Mouse (Mus musculus): ENCODE results near the gene Nmd3. TPM values are rescaled to one million over a fixed set of nuclear protein-coding genes. Genes with fewer than 3 reads are reported as not detected.

Nmd3 gene
- 103 and 107 TPM in 2 replicates for polyA plus RNA-seq (2014; fragmentation: Nextera tagmentation; extraction: Ambion mirVana)

GRCm38 (mm10) chr3:69721814-69722186 is at the start of gene Nmd3:
TSS of gene Nmd3 (plus strand) at chr3:69721985.
- H3K27ac ChIP-seq (ENCODE audit: low read depth, low read length) = peak within 1 kb of the TSS; percentile 93
- under 1% methylated on average over 33 of the region's 33 CpGs for WGBS
- peak within 1 kb of the TSS; percentile 97 for H3K4me3 ChIP-seq (ENCODE audit: low read depth, low read length)
- H3K4me1 ChIP-seq (ENCODE audit: control insufficient read depth, insufficient read depth, low read length) = peaks cover 15% of the 10 kb centered on the region
- no peaks in the 10 kb centered on the region; the same call in 1 of the 2 replicates for H3K36me3 ChIP-seq (ENCODE audit: control insufficient read depth, insufficient read depth, low read length)
- H3K9ac ChIP-seq (replicated peaks; ENCODE audit: low read depth, low read length) = peak within 1 kb of the TSS; percentile 96
- H3K9me3 ChIP-seq (ENCODE audit: control insufficient read depth, low read length) = no peaks in the 10 kb centered on the region
- peak within 1 kb of the TSS; percentile 97 for H3K4me2 ChIP-seq (ENCODE audit: low read depth, low read length)
- no peaks in the 10 kb centered on the region for H3K27me3 ChIP-seq (ENCODE audit: control insufficient read depth, insufficient read depth, low read length)
- ATAC-seq (ENCODE audit: low read depth) = peak; percentile 98

GRCm38 (mm10) chr3:69673351-69673750 is 48.4 kb upstream of the Nmd3 start:
- Histone ChIP-seq H3K27me3 (ENCODE audit: control insufficient read depth, insufficient read depth, low read length) (no peaks in the 10 kb centered on the region), H3K4me2 (ENCODE audit: low read depth, low read length) (no peak overlapping the region), H3K4me3 (ENCODE audit: low read depth, low read length) (no peak overlapping the region), H3K9ac (replicated peaks; ENCODE audit: low read depth, low read length) (no peak overlapping the region), H3K4me1 (ENCODE audit: control insufficient read depth, insufficient read depth, low read length) (no peaks in the 10 kb centered on the region), H3K36me3 (ENCODE audit: control insufficient read depth, insufficient read depth, low read length) (no peaks in the 10 kb centered on the region), H3K9me3 (ENCODE audit: control insufficient read depth, low read length) (no peaks in the 10 kb centered on the region), H3K27ac (ENCODE audit: low read depth, low read length) (no peak overlapping the region)
- WGBS = 97% methylated on average over 10 of the region's 10 CpGs
- no peak for ATAC-seq (ENCODE audit: low read depth)

DNA sequence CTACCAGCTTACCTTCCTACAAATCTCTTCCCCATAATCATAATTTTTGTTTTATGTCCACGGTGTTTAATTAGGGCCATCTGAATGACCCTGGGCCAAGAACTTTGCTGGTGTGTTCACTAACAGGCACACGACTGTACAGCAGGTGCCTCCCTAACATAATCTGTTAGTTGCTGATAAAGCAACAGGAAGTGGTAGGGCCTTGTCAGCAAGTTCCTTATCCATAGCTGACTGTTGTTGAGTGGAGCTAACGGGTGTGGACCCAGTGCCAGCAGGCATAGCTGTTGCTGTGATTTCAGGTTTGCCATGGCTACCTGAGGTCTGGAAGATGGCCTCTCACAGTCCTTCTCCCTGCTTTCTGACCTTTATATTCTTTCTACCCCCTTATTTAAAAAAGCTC is 47.6 kb upstream of the Nmd3 start:
- no peaks in the 10 kb centered on the region for H3K27me3 ChIP-seq (ENCODE audit: control insufficient read depth, insufficient read depth, low read length)
- no peak overlapping the region for H3K4me3 ChIP-seq (ENCODE audit: low read depth, low read length)
- no peak overlapping the region for H3K9ac ChIP-seq (replicated peaks; ENCODE audit: low read depth, low read length)
- no peak overlapping the region for H3K4me2 ChIP-seq (ENCODE audit: low read depth, low read length)
- no peaks in the 10 kb centered on the region for H3K36me3 ChIP-seq (ENCODE audit: control insufficient read depth, insufficient read depth, low read length)
- H3K4me1 ChIP-seq (ENCODE audit: control insufficient read depth, insufficient read depth, low read length) = no peaks in the 10 kb centered on the region
- ATAC-seq (ENCODE audit: low read depth) = no peak
- no peak overlapping the region for H3K27ac ChIP-seq (ENCODE audit: low read depth, low read length)
- WGBS = 91% methylated on average over 3 of the region's 3 CpGs
- H3K9me3 ChIP-seq (ENCODE audit: control insufficient read depth, low read length) = no peaks in the 10 kb centered on the region

DNA sequence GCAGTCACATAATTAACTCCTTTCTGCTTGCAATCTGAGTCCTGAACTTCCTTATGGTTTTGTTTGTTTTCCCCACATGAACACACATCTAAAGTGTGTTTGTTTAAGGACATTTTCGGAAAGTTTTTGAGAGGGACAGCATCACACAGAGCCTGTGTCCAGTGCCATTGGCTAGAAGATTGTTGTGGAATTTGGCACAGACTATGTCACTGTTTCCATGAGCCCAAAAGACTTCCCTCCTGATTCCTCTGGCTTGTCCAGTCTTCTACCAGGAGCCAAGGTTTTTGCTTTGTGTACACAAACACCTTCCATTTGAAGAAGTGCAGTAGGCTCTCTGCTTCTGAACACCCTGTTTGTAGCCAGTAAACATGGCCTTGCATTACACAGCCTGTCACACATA is 32.0 kb upstream of the Nmd3 start:
- Histone ChIP-seq H3K4me3 (ENCODE audit: low read depth, low read length) (no peak overlapping the region), H3K9me3 (ENCODE audit: control insufficient read depth, low read length) (no peaks in the 10 kb centered on the region), H3K27ac (ENCODE audit: low read depth, low read length) (no peak overlapping the region), H3K4me2 (ENCODE audit: low read depth, low read length) (no peak overlapping the region), H3K4me1 (ENCODE audit: control insufficient read depth, insufficient read depth, low read length) (no peaks in the 10 kb centered on the region), H3K9ac (replicated peaks; ENCODE audit: low read depth, low read length) (no peak overlapping the region), H3K36me3 (ENCODE audit: control insufficient read depth, insufficient read depth, low read length) (no peaks in the 10 kb centered on the region), H3K27me3 (ENCODE audit: control insufficient read depth, insufficient read depth, low read length) (no peaks in the 10 kb centered on the region)
- ATAC-seq (ENCODE audit: low read depth) = no peak
- WGBS = 75% methylated on average over 1 of the region's 1 CpGs

DNA sequence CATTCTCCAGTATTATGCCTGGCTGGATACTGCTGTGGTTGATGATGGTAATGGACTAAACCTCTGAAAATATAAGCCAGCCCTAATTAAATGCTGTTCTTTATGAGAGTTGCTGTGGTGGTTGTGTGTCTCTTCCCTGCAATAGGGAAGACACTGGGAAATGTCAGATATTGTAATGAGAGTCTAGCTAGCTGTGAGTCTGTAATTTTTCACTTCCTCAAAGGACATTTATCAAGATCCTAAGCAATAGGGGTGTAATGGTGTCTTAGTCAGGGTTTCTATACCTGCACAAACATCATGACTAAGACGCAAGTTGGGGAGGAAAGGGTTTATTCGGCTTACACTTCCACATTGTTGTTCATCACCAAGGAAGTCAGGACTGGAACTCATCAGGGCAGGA is 30.8 kb upstream of the Nmd3 start:
- Histone ChIP-seq H3K9me3 (ENCODE audit: control insufficient read depth, low read length) (no peaks in the 10 kb centered on the region), H3K36me3 (ENCODE audit: control insufficient read depth, insufficient read depth, low read length) (no peaks in the 10 kb centered on the region), H3K9ac (replicated peaks; ENCODE audit: low read depth, low read length) (no peak overlapping the region), H3K27ac (ENCODE audit: low read depth, low read length) (no peak overlapping the region), H3K27me3 (ENCODE audit: control insufficient read depth, insufficient read depth, low read length) (no peaks in the 10 kb centered on the region), H3K4me2 (ENCODE audit: low read depth, low read length) (no peak overlapping the region), H3K4me1 (ENCODE audit: control insufficient read depth, insufficient read depth, low read length) (no peaks in the 10 kb centered on the region), H3K4me3 (ENCODE audit: low read depth, low read length) (no peak overlapping the region)
- 94% methylated on average over 2 of the region's 2 CpGs for WGBS
- ATAC-seq (ENCODE audit: low read depth) = no peak

DNA sequence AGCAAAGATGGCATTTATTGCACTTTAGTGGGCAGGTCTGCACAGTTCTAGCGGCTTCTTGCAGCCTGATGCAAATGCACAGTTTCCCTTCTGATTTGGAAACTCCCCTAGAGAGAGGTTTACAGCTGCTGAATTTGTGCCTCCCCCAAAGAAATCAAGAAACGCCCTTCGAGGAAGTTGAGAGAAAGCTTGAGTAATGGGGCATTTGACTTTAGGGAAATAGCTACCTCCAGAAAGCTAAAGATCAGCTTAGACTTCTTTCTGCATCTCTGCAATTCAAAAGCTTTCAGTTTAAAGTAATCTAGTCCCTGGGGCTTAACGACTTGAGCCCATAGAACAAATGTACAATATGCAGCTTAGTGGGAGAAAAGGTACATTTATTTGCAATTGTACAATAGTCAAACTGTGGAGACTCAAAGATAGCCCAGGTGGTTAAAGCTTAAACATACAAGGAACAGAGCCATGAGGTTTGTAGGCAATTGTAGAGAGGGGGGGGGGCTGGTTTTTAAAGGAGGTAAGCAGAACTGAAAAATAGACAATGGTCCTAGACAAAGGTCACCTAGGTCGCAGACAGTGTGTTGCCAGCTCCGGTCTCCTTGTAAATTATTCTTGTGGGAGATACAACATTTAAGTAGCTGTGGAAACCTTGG is 21.8 kb upstream of the Nmd3 start:
- ATAC-seq (ENCODE audit: low read depth) = no peak
- Histone ChIP-seq H3K27ac (ENCODE audit: low read depth, low read length) (no peak overlapping the region), H3K36me3 (ENCODE audit: control insufficient read depth, insufficient read depth, low read length) (no peaks in the 10 kb centered on the region), H3K9me3 (ENCODE audit: control insufficient read depth, low read length) (no peaks in the 10 kb centered on the region), H3K4me2 (ENCODE audit: low read depth, low read length) (no peak overlapping the region), H3K4me1 (ENCODE audit: control insufficient read depth, insufficient read depth, low read length) (no peaks in the 10 kb centered on the region), H3K9ac (replicated peaks; ENCODE audit: low read depth, low read length) (no peak overlapping the region), H3K4me3 (ENCODE audit: low read depth, low read length) (no peak overlapping the region), H3K27me3 (ENCODE audit: control insufficient read depth, insufficient read depth, low read length) (no peaks in the 10 kb centered on the region)
- WGBS = 50% methylated on average over 6 of the region's 6 CpGs

DNA sequence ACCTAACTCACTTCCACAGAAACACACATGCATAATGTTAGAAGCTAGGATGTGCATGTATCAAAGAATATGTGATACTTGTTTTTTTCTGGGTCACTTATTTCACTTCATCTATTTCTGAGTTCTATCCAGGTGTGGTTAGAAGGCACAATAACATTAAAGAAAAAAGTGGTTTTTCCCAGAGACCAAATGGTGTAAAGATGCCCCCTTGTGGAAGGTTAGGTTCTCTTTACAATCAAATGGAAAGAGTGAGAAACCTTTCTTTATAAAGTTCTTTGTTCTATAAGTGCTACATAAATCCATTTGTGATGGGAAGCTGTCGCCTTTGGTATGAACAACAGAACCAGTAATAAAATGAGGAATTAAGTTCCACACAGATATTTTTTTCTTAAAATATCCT is 19.9 kb upstream of the Nmd3 start:
- Histone ChIP-seq H3K9ac (replicated peaks; ENCODE audit: low read depth, low read length) (no peak overlapping the region), H3K4me2 (ENCODE audit: low read depth, low read length) (no peak overlapping the region), H3K4me3 (ENCODE audit: low read depth, low read length) (no peak overlapping the region), H3K4me1 (ENCODE audit: control insufficient read depth, insufficient read depth, low read length) (no peaks in the 10 kb centered on the region), H3K36me3 (ENCODE audit: control insufficient read depth, insufficient read depth, low read length) (no peaks in the 10 kb centered on the region), H3K27me3 (ENCODE audit: control insufficient read depth, insufficient read depth, low read length) (no peaks in the 10 kb centered on the region), H3K27ac (ENCODE audit: low read depth, low read length) (no peak overlapping the region), H3K9me3 (ENCODE audit: control insufficient read depth, low read length) (no peaks in the 10 kb centered on the region)
- no peak for ATAC-seq (ENCODE audit: low read depth)
- WGBS = 46% methylated on average over 1 of the region's 1 CpGs

GRCm38 (mm10) chr3:69702421-69702820 is 19.4 kb upstream of the Nmd3 start:
- no peaks in the 10 kb centered on the region for H3K36me3 ChIP-seq (ENCODE audit: control insufficient read depth, insufficient read depth, low read length)
- no peak for ATAC-seq (ENCODE audit: low read depth)
- no peaks in the 10 kb centered on the region for H3K27me3 ChIP-seq (ENCODE audit: control insufficient read depth, insufficient read depth, low read length)
- no peak overlapping the region for H3K27ac ChIP-seq (ENCODE audit: low read depth, low read length)
- no peak overlapping the region for H3K4me3 ChIP-seq (ENCODE audit: low read depth, low read length)
- H3K9me3 ChIP-seq (ENCODE audit: control insufficient read depth, low read length) = no peaks in the 10 kb centered on the region
- no peak overlapping the region for H3K9ac ChIP-seq (replicated peaks; ENCODE audit: low read depth, low read length)
- no peaks in the 10 kb centered on the region for H3K4me1 ChIP-seq (ENCODE audit: control insufficient read depth, insufficient read depth, low read length)
- no peak overlapping the region for H3K4me2 ChIP-seq (ENCODE audit: low read depth, low read length)

DNA sequence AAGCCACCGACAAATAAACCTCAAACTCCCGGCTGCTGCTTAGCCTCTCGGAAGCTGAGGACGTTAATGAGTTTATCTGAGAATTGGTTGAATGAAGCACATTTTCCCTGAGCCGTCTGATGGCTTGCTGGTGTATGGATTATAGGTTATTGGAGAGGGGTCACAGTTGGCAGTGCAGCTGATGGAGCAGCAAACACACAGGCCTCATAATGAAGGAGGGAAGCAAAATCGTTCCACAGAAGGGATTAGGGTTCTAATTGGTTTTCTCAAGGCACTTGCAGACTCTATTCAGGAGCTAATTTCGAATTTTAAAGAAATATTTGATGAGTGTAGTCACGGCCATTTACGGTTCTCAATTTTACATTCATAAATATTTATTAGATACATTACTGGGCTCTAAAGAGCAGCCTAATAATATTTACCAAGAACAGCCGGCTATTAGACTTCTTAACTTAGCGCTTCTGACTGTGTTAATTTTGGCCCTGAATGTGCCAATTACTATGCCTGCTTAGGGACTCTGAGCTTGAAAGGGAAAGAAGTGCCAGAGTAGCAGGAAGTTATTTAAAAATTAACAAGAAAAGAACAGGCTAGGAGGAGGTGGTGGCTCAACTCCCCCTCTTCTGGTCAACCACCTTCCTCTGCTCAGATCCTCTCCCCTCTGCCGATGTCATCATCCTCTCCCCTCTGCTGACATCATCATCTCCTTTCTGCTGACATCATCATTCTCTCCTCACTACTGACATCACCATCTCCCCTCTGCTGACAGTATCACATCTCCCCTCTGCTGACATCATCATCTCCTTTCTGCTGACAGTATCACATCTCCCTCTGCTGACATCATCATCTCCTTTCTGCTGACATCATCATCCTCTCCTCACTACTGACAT is 12.5 kb upstream of the Nmd3 start:
- Histone ChIP-seq H3K36me3 (ENCODE audit: control insufficient read depth, insufficient read depth, low read length) (no peaks in the 10 kb centered on the region), H3K4me3 (ENCODE audit: low read depth, low read length) (no peak overlapping the region), H3K27ac (ENCODE audit: low read depth, low read length) (peak overlapping the region; percentile 55; the same call in 1 of the 2 replicates), H3K27me3 (ENCODE audit: control insufficient read depth, insufficient read depth, low read length) (no peaks in the 10 kb centered on the region), H3K4me1 (ENCODE audit: control insufficient read depth, insufficient read depth, low read length) (peaks cover 6% of the 10 kb centered on the region), H3K4me2 (ENCODE audit: low read depth, low read length) (no peak overlapping the region), H3K9me3 (ENCODE audit: control insufficient read depth, low read length) (no peaks in the 10 kb centered on the region), H3K9ac (replicated peaks; ENCODE audit: low read depth, low read length) (no peak overlapping the region)
- 27% methylated on average over 12 of the region's 12 CpGs for WGBS
- peak; percentile 80 for ATAC-seq (ENCODE audit: low read depth)

All from neural tube, embryonic 14.5 days (tissue).